In genomic region chr15:96507097-96507840, GRCm38 (mm10) we compare ENCODE assay signal across 8 mouse cellular contexts. TPM values are rescaled to one million over a fixed set of nuclear protein-coding genes. Genes with fewer than 3 reads are reported as not detected.
DNase-seq lines count a peak whose midpoint lies in the region; ATAC-seq and TF ChIP-seq lines count a peak whose summit lies in the region.

No protein-coding gene starts in this region.

- no peak overlapping the region for H3K4me3 ChIP-seq in forebrain, embryonic 11.5 days (ENCODE audit: low read depth, low read length)
- H3K4me3 ChIP-seq in forebrain, embryonic 15.5 days, result no peak overlapping the region
- no peak overlapping the region for H3K4me3 ChIP-seq in G1E (ENCODE audit: low read depth, low read length)
- H3K4me3 ChIP-seq in heart, embryonic 14.5 days (ENCODE audit: control insufficient read depth in 1 of 2, insufficient read depth in 1 of 2, low read depth in 1 of 2, low read length in 2 of 2), result peak overlapping the region in 1 of 2 experiments; percentile 28; a peak in 3 of 4 replicates

- H3K9me3 ChIP-seq in forebrain, embryonic 11.5 days (ENCODE audit: control insufficient read depth, low read length), result peaks cover 6% of the 10 kb centered on the region; the same call in 1 of the 2 replicates
- H3K9me3 ChIP-seq in forebrain, embryonic 15.5 days, result no peaks in the 10 kb centered on the region
- peaks cover 13% of the 10 kb centered on the region for H3K9me3 ChIP-seq in G1E (replicated peaks)
- H3K9me3 ChIP-seq in heart, embryonic 14.5 days (ENCODE audit: control insufficient read depth, low read length), result peaks cover 11% of the 10 kb centered on the region

- 58% methylated on average over 18 of the region's 18 CpGs for WGBS in forebrain, embryonic 11.5 days
- WGBS in forebrain, embryonic 15.5 days, result 48% methylated on average over 18 of the region's 18 CpGs
- 29% methylated on average over 18 of the region's 18 CpGs for whole genome bisulfite sequencing in heart, embryonic 14.5 days

- no peak overlapping the region for H3K4me2 ChIP-seq in forebrain, embryonic 11.5 days (ENCODE audit: low read depth, low read length, severe bottlenecking)
- H3K4me2 ChIP-seq in forebrain, embryonic 15.5 days (replicated peaks), result no peak overlapping the region
- H3K4me2 ChIP-seq in heart, embryonic 14.5 days (ENCODE audit: low read length), result peak overlapping the region; percentile 61

- no peak for ATAC-seq in forebrain, embryonic 11.5 days (replicated peaks; ENCODE audit: low FRiP score)
- ATAC-seq in forebrain, embryonic 15.5 days (replicated peaks), result no peak
- no peak for ATAC-seq in G1E (ENCODE audit: extremely low read depth, insufficient number of reproducible peaks, low FRiP score, poor library complexity, severe bottlenecking)
- no peak for ATAC-seq in heart, embryonic 14.5 days (ENCODE audit: insufficient number of reproducible peaks, insufficient read depth, low FRiP score, low read depth)

- TF ChIP-seq CTCF in G1E (IDR thresholded peaks at IDR 0.05; ENCODE audit: low read depth, low read length), result peak; percentile 70

- no peak overlapping the region for H3K9ac ChIP-seq in forebrain, embryonic 11.5 days (ENCODE audit: low read length)
- no peak overlapping the region for H3K9ac ChIP-seq in forebrain, embryonic 15.5 days (replicated peaks)
- H3K9ac ChIP-seq in heart, embryonic 14.5 days (ENCODE audit: low read length), result peak overlapping the region; percentile 58

- no peaks in the 10 kb centered on the region for H3K36me3 ChIP-seq in forebrain, embryonic 11.5 days (ENCODE audit: control insufficient read depth, insufficient read depth, low read length)
- no peaks in the 10 kb centered on the region for H3K36me3 ChIP-seq in forebrain, embryonic 15.5 days
- no peaks in the 10 kb centered on the region for H3K36me3 ChIP-seq in G1E (replicated peaks)
- H3K36me3 ChIP-seq in heart, embryonic 14.5 days (ENCODE audit: control insufficient read depth, insufficient read depth, low read length), result no peaks in the 10 kb centered on the region

- DNase-seq in forebrain, embryonic 11.5 days (ENCODE audit: low spot score), result peak; percentile 60
- DNase-seq in G1E (ENCODE audit: low spot score), result peak; percentile 29
- DNase-seq in cerebellum, postnatal 10 days, result peak; percentile 68 to 74
- DNase-seq in layer of hippocampus, postnatal 10 days (ENCODE audit: low spot score in 2 of 2), result peak; percentile 65 to 70
- peak; percentile 68 for DNase-seq in lung, postnatal 25 days (ENCODE audit: low spot score)
- peak; percentile 10 for DNase-seq in skeletal muscle tissue, adult 2 months (ENCODE audit: low read depth, low spot score)

- no peaks in the 10 kb centered on the region for H3K27me3 ChIP-seq in forebrain, embryonic 11.5 days (ENCODE audit: control insufficient read depth, insufficient read depth, low read length)
- H3K27me3 ChIP-seq in forebrain, embryonic 15.5 days, result no peaks in the 10 kb centered on the region
- H3K27me3 ChIP-seq in G1E (ENCODE audit: insufficient read depth, low read length), result no peaks in the 10 kb centered on the region
- H3K27me3 ChIP-seq in heart, embryonic 14.5 days (ENCODE audit: control insufficient read depth, insufficient read depth, low read length), result no peaks in the 10 kb centered on the region

- H3K4me1 ChIP-seq in forebrain, embryonic 11.5 days (replicated peaks; ENCODE audit: control insufficient read depth, insufficient read depth, low read length), result no peaks in the 10 kb centered on the region
- H3K4me1 ChIP-seq in forebrain, embryonic 15.5 days, result no peaks in the 10 kb centered on the region
- H3K4me1 ChIP-seq in G1E (ENCODE audit: insufficient read depth, low read depth, low read length), result no peaks in the 10 kb centered on the region
- H3K4me1 ChIP-seq in heart, embryonic 14.5 days (ENCODE audit: control insufficient read depth in 2 of 2, insufficient read depth in 2 of 2, low read length in 2 of 2), result no peaks in the 10 kb centered on the region

- H3K27ac ChIP-seq in forebrain, embryonic 11.5 days (ENCODE audit: low read depth, low read length), result no peak overlapping the region
- no peak overlapping the region for H3K27ac ChIP-seq in forebrain, embryonic 15.5 days (replicated peaks)
- no peak overlapping the region for H3K27ac ChIP-seq in heart, embryonic 14.5 days (replicated peaks in 1 of 2; ENCODE audit: control insufficient read depth in 1 of 2, insufficient read depth in 1 of 2, low read depth in 2 of 2, low read length in 2 of 2)

RNA-seq across cellular contexts. Expression of gene Scaf11, which starts 46.6 kb away (rescaled TPM):
- 105 and 113 TPM in 2 replicates for polyA plus RNA-seq in forebrain, embryonic 11.5 days (2014; fragmentation: Nextera tagmentation; extraction: Ambion mirVana)
- 57.9 and 62.0 TPM in 2 replicates for polyA plus RNA-seq in forebrain, embryonic 15.5 days (2015; fragmentation: Nextera tagmentation; extraction: Ambion mirVana)
- total RNA-seq in G1E (2014; fragmentation: Nextera tagmentation) (206 and 217 TPM in 2 replicates), G1E (2017) (113 and 146 TPM in 2 replicates)
- polyA plus RNA-seq in G1E (2012), result 28.6 and 47.9 TPM in 2 replicates
- polyA plus RNA-seq in heart, embryonic 14.5 days (2014; fragmentation: Nextera tagmentation; extraction: Ambion mirVana), result 59.2 and 61.8 TPM in 2 replicates
- total RNA-seq in layer of hippocampus, postnatal 10 days (2021), result 10 to 100 TPM; 49.9 to 50.3 TPM

Comparison
In these comparisons a context has a peak if more than half of its experiments do, and no peak if none do; other contexts are left out.
1. DNase-seq: peak in every context shown above with its lines; median percentile 71 in cerebellum, postnatal 10 days; 68 in lung, postnatal 25 days; 68 in layer of hippocampus, postnatal 10 days; 60 in forebrain, embryonic 11.5 days; 29 in G1E; 10 in skeletal muscle tissue, adult 2 months.